Mouse (Mus musculus): ENCODE measurements around the gene Tshz2. TPM values are rescaled to one million over a fixed set of nuclear protein-coding genes. Genes with fewer than 3 reads are reported as not detected.
A peak's percentile ranks its signal among the peaks of the same experiment; 100 is the strongest.
"Not testable (repeated sequence)": the region's sequence is repeated elsewhere in the genome, so short reads cannot be mapped to it uniquely, and the experiment has no call there.

Gene Tshz2
- polyA plus RNA-seq, 1 experiment, result 42.6 TPM

GRCm38 (mm10) chr2:169761726-169762125 is 128.9 kb downstream of the Tshz2 start:
- no peak for DNase-seq (ENCODE audit: low read depth)
- TF ChIP-seq CTCF (IDR thresholded peaks at IDR 0.05; ENCODE audit: borderline replicate concordance, extremely low read depth, insufficient read depth, insufficient read length) (no peak), POLR2A (IDR thresholded peaks at IDR 0.05; ENCODE audit: borderline replicate concordance, extremely low read depth, insufficient read depth, insufficient read length, poor library complexity, severe bottlenecking) (no peak)

DNA sequence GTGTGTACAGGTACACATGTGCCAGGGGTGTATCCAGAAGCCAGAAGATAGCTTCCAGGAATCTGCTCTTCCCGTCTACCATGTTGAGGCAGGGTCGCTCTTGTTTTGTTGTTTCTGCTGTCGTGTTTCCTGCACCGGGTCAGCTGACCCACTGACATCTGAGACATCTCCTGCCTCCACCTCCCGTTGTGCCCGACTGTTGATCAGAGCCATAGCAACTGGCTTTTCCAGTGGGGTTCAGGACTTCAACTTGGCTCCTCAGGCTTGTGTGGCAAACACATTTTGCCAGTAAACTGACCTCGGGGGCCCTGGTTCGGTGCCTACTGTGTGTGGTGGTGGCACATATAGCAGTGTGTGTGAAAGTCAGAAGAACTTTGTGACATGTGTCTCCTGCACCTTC is 129.5 kb downstream of the Tshz2 start:
- TF ChIP-seq CTCF (IDR thresholded peaks at IDR 0.05; ENCODE audit: borderline replicate concordance, extremely low read depth, insufficient read depth, insufficient read length) (no peak), POLR2A (IDR thresholded peaks at IDR 0.05; ENCODE audit: borderline replicate concordance, extremely low read depth, insufficient read depth, insufficient read length, poor library complexity, severe bottlenecking) (no peak)
- no peak for DNase-seq (ENCODE audit: low read depth)

DNA sequence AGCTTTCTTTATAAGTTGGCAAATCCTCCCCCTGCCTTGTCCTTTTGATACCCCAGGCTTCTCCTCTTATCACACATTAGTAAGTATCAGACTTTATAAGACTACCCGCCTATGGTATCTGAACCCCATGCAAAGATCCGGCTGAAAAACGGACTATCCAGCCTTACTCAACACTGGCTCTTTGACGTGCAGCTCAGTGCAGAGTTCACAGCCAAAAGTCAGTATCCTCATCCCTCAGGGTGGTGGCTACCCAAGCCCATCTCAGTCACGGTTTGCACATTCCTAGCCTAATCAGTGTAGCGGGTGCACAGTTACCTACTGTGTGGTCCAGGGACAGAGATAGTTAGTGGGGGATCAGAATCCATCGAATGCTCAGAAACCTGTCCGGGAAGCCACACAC is 130.9 kb downstream of the Tshz2 start:
- TF ChIP-seq CTCF (IDR thresholded peaks at IDR 0.05; ENCODE audit: borderline replicate concordance, extremely low read depth, insufficient read depth, insufficient read length) (no peak), POLR2A (IDR thresholded peaks at IDR 0.05; ENCODE audit: borderline replicate concordance, extremely low read depth, insufficient read depth, insufficient read length, poor library complexity, severe bottlenecking) (no peak)
- DNase-seq (ENCODE audit: low read depth), result no peak

DNA sequence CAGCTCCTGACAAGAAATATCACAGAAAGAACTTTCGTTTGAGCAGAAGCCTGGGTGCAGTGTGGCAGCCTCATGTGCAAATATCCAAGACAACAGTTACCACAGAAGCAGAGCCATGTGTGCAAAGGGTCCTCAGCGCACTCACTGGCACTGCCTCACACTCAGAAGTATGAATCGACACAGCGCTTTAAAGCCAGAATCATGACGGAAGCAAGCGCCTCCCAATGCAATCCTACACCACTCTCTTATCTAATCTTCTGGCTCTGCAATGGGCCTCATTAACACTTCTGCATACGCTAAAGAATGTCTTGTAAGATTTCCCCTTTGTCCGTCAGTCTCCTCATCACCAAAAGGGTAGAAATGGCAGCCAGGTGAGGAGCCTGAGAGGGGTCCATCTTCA is 133.4 kb downstream of the Tshz2 start:
- DNase-seq (ENCODE audit: low read depth), result peak; percentile 43
- TF ChIP-seq CTCF (IDR thresholded peaks at IDR 0.05; ENCODE audit: borderline replicate concordance, extremely low read depth, insufficient read depth, insufficient read length) (no peak), POLR2A (IDR thresholded peaks at IDR 0.05; ENCODE audit: borderline replicate concordance, extremely low read depth, insufficient read depth, insufficient read length, poor library complexity, severe bottlenecking) (no peak)

DNA sequence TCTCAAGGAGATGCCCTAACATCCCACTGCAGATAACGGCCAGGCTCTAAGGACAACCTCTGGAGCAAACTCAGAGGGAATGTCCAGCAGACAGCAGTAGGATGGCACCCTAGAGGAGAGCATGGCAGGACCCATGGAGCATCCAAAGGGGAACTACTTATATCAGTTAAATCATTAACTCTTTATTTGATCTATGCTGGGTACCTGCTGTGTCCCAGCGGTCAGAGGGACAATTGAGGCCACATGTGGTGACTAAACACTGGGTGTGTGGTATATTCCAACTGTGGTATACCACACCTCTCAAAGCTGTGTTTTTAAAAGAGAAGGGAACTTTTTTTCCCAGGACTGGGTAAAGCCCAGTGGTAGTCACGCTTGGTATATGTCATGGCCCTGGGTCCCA is 134.5 kb downstream of the Tshz2 start:
- DNase-seq (ENCODE audit: low read depth), result no peak
- no peak for TF ChIP-seq CTCF (IDR thresholded peaks at IDR 0.05; ENCODE audit: borderline replicate concordance, extremely low read depth, insufficient read depth, insufficient read length)
- TF ChIP-seq POLR2A (IDR thresholded peaks at IDR 0.05; ENCODE audit: borderline replicate concordance, extremely low read depth, insufficient read depth, insufficient read length, poor library complexity, severe bottlenecking), result no peak

- DNase-seq (ENCODE audit: low read depth), result no peak
Measured at GRCm38 (mm10) chr2:169775078-169775477, 142.3 kb downstream of the Tshz2 start.

GRCm38 (mm10) chr2:169777242-169777641 is 144.4 kb downstream of the Tshz2 start:
- no peak for DNase-seq (ENCODE audit: low read depth)
- TF ChIP-seq CTCF (IDR thresholded peaks at IDR 0.05; ENCODE audit: borderline replicate concordance, extremely low read depth, insufficient read depth, insufficient read length), result no peak
- no peak for TF ChIP-seq POLR2A (IDR thresholded peaks at IDR 0.05; ENCODE audit: borderline replicate concordance, extremely low read depth, insufficient read depth, insufficient read length, poor library complexity, severe bottlenecking)

More at GRCm38 (mm10) chr2:169775078-169775477, 142.3 kb downstream of the Tshz2 start:
- TF ChIP-seq POLR2A (IDR thresholded peaks at IDR 0.05; ENCODE audit: borderline replicate concordance, extremely low read depth, insufficient read depth, insufficient read length, poor library complexity, severe bottlenecking) (no peak), CTCF (IDR thresholded peaks at IDR 0.05; ENCODE audit: borderline replicate concordance, extremely low read depth, insufficient read depth, insufficient read length) (no peak)

DNA sequence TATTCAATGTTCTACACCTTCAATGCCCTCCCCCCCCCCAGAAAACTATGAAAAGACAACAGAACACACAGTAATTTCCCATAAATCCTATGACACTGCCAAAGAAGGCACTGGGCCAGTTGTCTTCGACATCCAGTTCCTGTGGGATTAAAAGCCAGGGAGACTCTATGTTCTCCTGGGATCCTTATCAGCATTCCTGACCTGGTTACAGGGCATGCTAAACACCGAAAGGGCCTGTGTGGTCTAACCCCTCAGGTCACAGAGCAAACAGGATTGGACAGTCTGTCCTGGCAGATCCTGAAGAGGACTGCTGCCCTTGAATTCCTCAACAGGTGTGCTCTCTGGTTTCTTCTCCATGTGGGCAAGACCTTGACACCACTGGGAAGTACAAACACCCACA is 145.0 kb downstream of the Tshz2 start:
- TF ChIP-seq POLR2A (IDR thresholded peaks at IDR 0.05; ENCODE audit: borderline replicate concordance, extremely low read depth, insufficient read depth, insufficient read length, poor library complexity, severe bottlenecking) (no peak), CTCF (IDR thresholded peaks at IDR 0.05; ENCODE audit: borderline replicate concordance, extremely low read depth, insufficient read depth, insufficient read length) (no peak)
- no peak for DNase-seq (ENCODE audit: low read depth)

DNA sequence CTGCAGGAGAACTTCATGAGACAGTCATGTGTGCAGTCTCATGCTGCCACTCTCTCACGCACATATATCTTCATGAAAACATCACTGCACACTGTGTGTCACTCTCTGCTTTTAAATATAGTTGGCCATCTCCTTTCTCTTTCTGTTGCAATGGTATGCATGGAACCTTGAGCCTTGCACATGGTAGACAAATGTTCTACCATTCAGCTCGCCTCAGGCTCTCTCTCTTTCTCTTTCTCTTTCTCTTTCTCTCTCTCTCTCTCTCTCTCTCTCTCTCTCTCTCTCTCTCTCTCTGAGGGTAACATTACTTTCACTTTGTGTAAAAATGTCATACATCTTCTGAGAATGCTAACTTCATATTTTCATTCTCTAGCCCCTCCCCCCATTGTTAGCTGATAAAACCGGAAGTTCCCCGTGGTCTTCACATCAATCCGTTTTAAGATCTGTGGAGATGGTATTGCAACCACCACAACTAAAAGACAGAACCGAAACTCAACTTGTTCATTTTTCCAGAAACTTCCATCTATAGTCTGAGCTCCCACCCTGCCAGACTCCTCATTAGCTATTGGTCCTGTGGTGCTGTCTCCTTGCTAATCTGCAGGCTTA is 146.0 kb downstream of the Tshz2 start:
- DNase-seq (ENCODE audit: low read depth), result no peak
- TF ChIP-seq POLR2A (IDR thresholded peaks at IDR 0.05; ENCODE audit: borderline replicate concordance, extremely low read depth, insufficient read depth, insufficient read length, poor library complexity, severe bottlenecking), result no peak
- no peak for TF ChIP-seq CTCF (IDR thresholded peaks at IDR 0.05; ENCODE audit: borderline replicate concordance, extremely low read depth, insufficient read depth, insufficient read length)

GRCm38 (mm10) chr2:169781671-169782070 is 148.9 kb downstream of the Tshz2 start:
- DNase-seq (ENCODE audit: low read depth), result not testable (repeated sequence)

GRCm38 (mm10) chr2:169782874-169783680 is 150.3 kb downstream of the Tshz2 start:
- TF ChIP-seq POLR2A (IDR thresholded peaks at IDR 0.05; ENCODE audit: borderline replicate concordance, extremely low read depth, insufficient read depth, insufficient read length, poor library complexity, severe bottlenecking), result no peak
- TF ChIP-seq CTCF (IDR thresholded peaks at IDR 0.05; ENCODE audit: borderline replicate concordance, extremely low read depth, insufficient read depth, insufficient read length), result no peak
- no peak for DNase-seq (ENCODE audit: low read depth)

GRCm38 (mm10) chr2:169783681-169784033 is 150.8 kb downstream of the Tshz2 start:
- DNase-seq (ENCODE audit: low read depth), result no peak
- no peak for TF ChIP-seq CTCF (IDR thresholded peaks at IDR 0.05; ENCODE audit: borderline replicate concordance, extremely low read depth, insufficient read depth, insufficient read length)
- no peak for TF ChIP-seq POLR2A (IDR thresholded peaks at IDR 0.05; ENCODE audit: borderline replicate concordance, extremely low read depth, insufficient read depth, insufficient read length, poor library complexity, severe bottlenecking)
